Mouse (Mus musculus) lung, adult 2 months (tissue): ENCODE data around the gene Zp2.

Experiments used
- CTCF ChIP-seq: fragments of 200-500 bp; IDR thresholded peaks from 2 replicates; pipeline ENCODE4 v1.5.1; 2011; ENCODE audit warnings: mild to moderate bottlenecking, low read length, control low read depth; ENCODE audit not compliant: insufficient read depth
- POLR2A ChIP-seq: fragments of 200-500 bp; IDR thresholded peaks from 2 replicates; pipeline ENCODE4 v1.6.1; 2011; ENCODE audit warnings: low read depth, mild to moderate bottlenecking, control low read depth, low read length, borderline replicate concordance; ENCODE audit errors: extremely low read depth

GRCm38 (mm10) chr7:120098403-120098802 lies 46.7 kb downstream of the Zp2 start:
- peak; percentile 90 for TF ChIP-seq CTCF
- no peak for TF ChIP-seq POLR2A
